Mouse (Mus musculus): ENCODE measurements at regions not wholly inside any gene's neighbourhood (a gene's known extent, or its start where the extent isn't known, plus 50 kb on each side); places are given as distances from the start of the nearest gene placed in this dataset.

DNA sequence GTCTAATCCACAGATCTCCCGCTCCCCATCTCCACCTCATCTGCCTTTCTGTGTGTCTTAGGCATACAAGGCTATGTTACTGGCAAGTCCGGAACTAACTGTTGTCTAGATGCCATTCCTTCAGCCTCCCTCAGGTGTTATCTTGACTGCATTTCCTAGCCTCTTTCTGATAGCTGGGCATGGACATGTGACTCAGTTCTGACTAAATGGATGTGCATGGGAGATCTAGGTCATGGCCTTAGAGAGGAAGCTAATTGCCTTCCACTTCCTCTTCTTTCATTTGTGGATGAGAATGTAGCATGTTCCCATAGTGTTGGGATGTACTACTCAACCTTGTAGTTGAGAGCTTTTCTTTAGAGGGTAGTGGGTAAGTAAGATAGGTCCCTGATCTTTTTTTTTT is 75.9 kb upstream of the Arhgap32 start:
- no peak for DNase-seq
- intact Hi-C loops (cut with DNase I; ENCODE audit: low total_unique reads) = no loop called here

- no peak for DNase-seq
Measured at GRCm38 (mm10) chr9:32043344-32043743, 72.6 kb upstream of the Arhgap32 start.

GRCm38 (mm10) chr9:32046791-32047190 is 69.1 kb upstream of the Arhgap32 start:
- no peak for DNase-seq
- intact Hi-C loops (cut with DNase I; ENCODE audit: low total_unique reads) = no loop called here

More at GRCm38 (mm10) chr9:32043344-32043743, 72.6 kb upstream of the Arhgap32 start:
- intact Hi-C loops (cut with DNase I; ENCODE audit: low total_unique reads) = no loop called here

- intact Hi-C loops (cut with DNase I; ENCODE audit: low total_unique reads) = no loop called here
- DNase-seq = no peak
Measured at GRCm38 (mm10) chr9:32048941-32049340, 67.0 kb upstream of the Arhgap32 start.

- intact Hi-C loops (cut with DNase I; ENCODE audit: low total_unique reads) = no loop called here
- DNase-seq = no peak
Measured at GRCm38 (mm10) chr9:32049546-32049945, 66.4 kb upstream of the Arhgap32 start.

- DNase-seq = no peak
- intact Hi-C loops (cut with DNase I; ENCODE audit: low total_unique reads) = no loop called here
Measured at GRCm38 (mm10) chr9:32053886-32054615, 61.9 kb upstream of the Arhgap32 start.

- DNase-seq = no peak
- intact Hi-C loops (cut with DNase I; ENCODE audit: low total_unique reads) = no loop called here
Measured at GRCm38 (mm10) chr9:32057427-32058115, 58.4 kb upstream of the Arhgap32 start.

DNA sequence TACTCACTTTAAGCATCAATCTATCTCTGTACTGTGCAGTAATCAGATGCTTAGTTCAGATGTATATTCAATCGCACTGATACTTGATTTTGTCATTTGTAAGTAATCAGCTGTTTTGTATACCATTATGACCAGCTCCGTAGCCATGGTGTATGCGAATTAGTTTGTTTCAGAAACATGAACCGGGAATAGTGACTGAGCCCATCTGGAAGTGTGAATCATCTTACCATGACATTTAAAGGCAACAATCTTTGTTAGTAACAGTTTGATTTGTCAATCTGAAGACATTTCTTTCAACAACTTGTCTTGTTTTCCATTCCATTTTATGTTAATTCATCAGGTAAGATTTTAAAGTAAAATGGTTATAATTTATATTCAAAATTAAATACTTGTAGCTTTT is 53.2 kb upstream of the Arhgap32 start:
- DNase-seq = no peak
- intact Hi-C loops (cut with DNase I; ENCODE audit: low total_unique reads) = no loop called here

DNA sequence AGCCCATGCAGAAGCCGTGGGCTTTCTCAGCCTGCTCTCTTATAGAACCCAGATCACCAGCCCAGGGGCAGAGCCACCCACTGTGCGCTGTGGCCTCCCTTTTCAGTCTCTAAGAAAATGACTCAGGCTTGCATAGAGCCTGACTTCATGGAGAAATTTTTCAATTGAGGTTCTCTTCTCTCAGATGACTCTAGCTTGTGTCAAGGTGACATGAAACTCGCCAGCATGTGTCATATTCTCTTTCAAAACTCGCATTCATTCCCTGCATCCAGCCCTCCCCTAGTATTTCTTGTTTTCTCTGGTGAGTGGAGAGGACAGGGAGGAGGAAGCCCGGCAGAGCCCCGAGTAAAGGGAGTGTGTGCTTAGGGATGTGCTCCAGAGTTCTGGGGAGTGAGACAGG is 52.4 kb upstream of the Arhgap32 start:
- DNase-seq = no peak
- intact Hi-C loops (cut with DNase I; ENCODE audit: low total_unique reads) = no loop called here

DNA sequence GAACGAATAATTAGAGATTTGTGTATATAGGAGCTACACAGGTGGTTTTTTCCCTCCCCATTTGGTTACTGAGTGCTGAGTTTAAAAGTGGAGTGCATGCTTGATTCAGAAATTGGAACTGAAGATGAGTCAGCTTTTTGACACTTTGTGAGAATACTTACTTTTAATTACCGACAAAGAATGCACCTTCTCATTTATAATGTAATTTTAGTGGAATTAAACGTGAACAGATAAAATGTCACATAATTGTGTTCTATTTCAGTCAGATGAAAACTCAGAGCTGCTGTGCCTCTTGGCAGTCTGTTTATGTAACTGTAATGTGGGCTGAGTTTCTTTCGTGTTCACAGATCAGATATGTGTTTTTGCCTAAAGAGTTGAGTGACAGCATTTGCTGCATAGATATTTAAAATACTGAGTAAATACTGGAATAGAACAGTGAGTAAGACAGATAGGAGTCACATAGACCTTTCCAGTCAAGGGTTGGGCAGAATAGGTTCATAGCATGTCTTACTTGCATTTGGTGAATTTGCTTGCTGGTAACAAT is 51.9 kb upstream of the Arhgap32 start:
- DNase-seq = no peak
- intact Hi-C loops (cut with DNase I; ENCODE audit: low total_unique reads) = no loop called here
